Mouse (Mus musculus) intestine, embryonic 14.5 days (tissue): Measurements from ENCODE around the gene Abl2. TPM values are rescaled to one million over a fixed set of nuclear protein-coding genes. Genes with fewer than 3 reads are reported as not detected.

Experiments used
- ATAC-seq: fragments of 200-750 bp; cut with Nextera tagmentation; replicated peaks from 2 replicates; pipeline ENCODE4 v1.8.0; 2017; ENCODE audit warnings: low read depth, moderate number of reproducible peaks, moderate TSS enrichment, moderate library complexity; ENCODE audit not compliant: low FRiP score, low TSS enrichment
- DNase-seq: peaks from one replicate; pipeline ENCODE4 v3.0.0-alpha.2; 2018; ENCODE audit warnings: low spot score
- H3K27ac ChIP-seq: fragments of 300-500 bp; sonication (generic); 2 replicates; pipeline ENCODE4 v1.5.1; 2014; ENCODE audit warnings: low read depth, mild to moderate bottlenecking, control low read depth
- H3K27me3 ChIP-seq: fragments of 300-500 bp; sonication (generic); replicated peaks from 2 replicates; pipeline ENCODE4 v1.6.1; 2014; ENCODE audit warnings: low read length, control low read depth; ENCODE audit not compliant: control insufficient read depth, insufficient read depth
- H3K36me3 ChIP-seq: fragments of 300-500 bp; sonication (generic); 2 replicates; pipeline ENCODE4 v1.6.1; 2014; ENCODE audit warnings: low read length, control low read depth; ENCODE audit not compliant: control insufficient read depth, insufficient read depth
- H3K4me1 ChIP-seq: fragments of 300-500 bp; sonication (generic); replicated peaks from 2 replicates; pipeline ENCODE4 v1.6.1; 2014; ENCODE audit warnings: low read length, control low read depth, mixed read lengths; ENCODE audit not compliant: control insufficient read depth, insufficient read depth
- H3K4me2 ChIP-seq: fragments of 300-500 bp; sonication (generic); 2 replicates; pipeline ENCODE4 v1.6.1; 2014; ENCODE audit warnings: low read length
- H3K4me3 ChIP-seq: fragments of 300-500 bp; sonication (generic); 2 replicates; pipeline ENCODE4 v1.5.1; 2014; ENCODE audit warnings: low read depth, low read length, control low read depth, mixed read lengths
- H3K9ac ChIP-seq: fragments of 300-500 bp; sonication (generic); 2 replicates; pipeline ENCODE4 v1.6.1; 2014; ENCODE audit warnings: mild to moderate bottlenecking, low read length
- H3K9me3 ChIP-seq: fragments of 300-500 bp; sonication (generic); 2 replicates; pipeline ENCODE4 v1.6.1; 2016; ENCODE audit warnings: low read length, control low read depth; ENCODE audit not compliant: control insufficient read depth
- whole genome bisulfite sequencing: fragments of 180-500 bp; shearing (Covaris S2); extraction: QIAGEN DNeasy Blood & Tissue Kit; methylation state at CpG from one replicate; pipeline ENCODE4 v1.1.7; 2014; 5-methylcytosine and 5-hydroxymethylcytosine counted together
- polyA plus RNA-seq: library from polyadenylated mRNA; unstranded; fragments of >200 nt; fragmentation: Nextera tagmentation; extraction: Ambion mirVana; gene quantifications from 2 replicates; pipeline ENCODE4 v1.2.1, GENCODE M21; 2014

The Abl2 gene
- polyA plus RNA-seq, 1 experiment from 2014 or later = 4.7 TPM

GRCm38 (mm10) chr1:156597089-156597488 lies 38.5 kb downstream of the Abl2 start:
- Histone ChIP-seq H3K36me3 (no peaks in the 10 kb centered on the region), H3K4me3 (no peak overlapping the region), H3K27ac (no peak overlapping the region), H3K27me3 (no peaks in the 10 kb centered on the region), H3K4me2 (no peak overlapping the region), H3K9ac (no peak overlapping the region), H3K9me3 (no peaks in the 10 kb centered on the region), H3K4me1 (no peaks in the 10 kb centered on the region)
- DNase-seq (no peak), ATAC-seq (no peak)
- WGBS = 94% methylated on average over 4 of the region's 4 CpGs

GRCm38 (mm10) chr1:156602545-156602944 lies 44.0 kb downstream of the Abl2 start:
- H3K4me1 ChIP-seq = 0 out of 2 replicates have a peak, but pooled peaks cover 3% of the 10 kb centered on the region
- DNase-seq (no peak), ATAC-seq (no peak)
- H3K9ac ChIP-seq = no peak overlapping the region
- H3K9me3 ChIP-seq = no peaks in the 10 kb centered on the region
- H3K27ac ChIP-seq = no peak overlapping the region
- H3K4me2 ChIP-seq = no peak overlapping the region
- H3K4me3 ChIP-seq = no peak overlapping the region
- 78% methylated on average over 3 of the region's 3 CpGs for WGBS
- H3K36me3 ChIP-seq = no peaks in the 10 kb centered on the region
- H3K27me3 ChIP-seq = no peaks in the 10 kb centered on the region

- 66% methylated on average over 12 of the region's 12 CpGs for WGBS
- H3K27ac ChIP-seq = no peak overlapping the region
- H3K4me2 ChIP-seq = no peak overlapping the region
- ATAC-seq (no peak), DNase-seq (no peak)
- H3K9me3 ChIP-seq = no peaks in the 10 kb centered on the region
- H3K36me3 ChIP-seq = no peaks in the 10 kb centered on the region
- no peaks in the 10 kb centered on the region for H3K27me3 ChIP-seq
- 0 out of 2 replicates have a peak, but pooled peaks cover 3% of the 10 kb centered on the region for H3K4me1 ChIP-seq
- H3K4me3 ChIP-seq = no peak overlapping the region
- H3K9ac ChIP-seq = no peak overlapping the region
These were observed 46.7 kb downstream of the Abl2 start for GRCm38 (mm10) chr1:156605094-156605866.

- 0 out of 2 replicates have a peak, but pooled peaks cover 3% of the 10 kb centered on the region for H3K4me1 ChIP-seq
- no peaks in the 10 kb centered on the region for H3K36me3 ChIP-seq
- H3K9me3 ChIP-seq = no peaks in the 10 kb centered on the region
- H3K9ac ChIP-seq = no peak overlapping the region
- no peak overlapping the region for H3K4me3 ChIP-seq
- WGBS = 77% methylated on average over 2 of the region's 2 CpGs
- DNase-seq (no peak), ATAC-seq (no peak)
- no peak overlapping the region for H3K4me2 ChIP-seq
- no peaks in the 10 kb centered on the region for H3K27me3 ChIP-seq
- no peak overlapping the region for H3K27ac ChIP-seq
These were observed 47.4 kb downstream of the Abl2 start for GRCm38 (mm10) chr1:156605940-156606339.

GRCm38 (mm10) chr1:156608496-156608895 lies 49.9 kb downstream of the Abl2 start:
- ATAC-seq = no peak
- H3K4me3 ChIP-seq = no peak overlapping the region
- no peaks in the 10 kb centered on the region for H3K9me3 ChIP-seq
- 92% methylated on average over 2 of the region's 2 CpGs for WGBS
- no peaks in the 10 kb centered on the region for H3K36me3 ChIP-seq
- no peak overlapping the region for H3K4me2 ChIP-seq
- H3K4me1 ChIP-seq = 0 out of 2 replicates have a peak, but pooled peaks cover 3% of the 10 kb centered on the region
- H3K27ac ChIP-seq = no peak overlapping the region
- no peak for DNase-seq
- no peaks in the 10 kb centered on the region for H3K27me3 ChIP-seq
- H3K9ac ChIP-seq = no peak overlapping the region

GRCm38 (mm10) chr1:156610257-156610656 lies 51.7 kb downstream of the Abl2 start:
- WGBS = 76% methylated on average over 1 of the region's 1 CpGs
- ATAC-seq = no peak
- no peaks in the 10 kb centered on the region for H3K36me3 ChIP-seq
- H3K4me3 ChIP-seq = no peak overlapping the region
- no peak overlapping the region for H3K9ac ChIP-seq
- no peaks in the 10 kb centered on the region for H3K9me3 ChIP-seq
- no peak overlapping the region for H3K4me2 ChIP-seq
- DNase-seq = no peak
- no peak overlapping the region for H3K27ac ChIP-seq
- peaks cover 12% of the 10 kb centered on the region for H3K4me1 ChIP-seq
- no peaks in the 10 kb centered on the region for H3K27me3 ChIP-seq

GRCm38 (mm10) chr1:156613855-156614530 lies 55.4 kb downstream of the Abl2 start:
- Histone ChIP-seq H3K4me3 (no peak overlapping the region), H3K4me1 (peaks cover 26% of the 10 kb centered on the region), H3K27me3 (no peaks in the 10 kb centered on the region), H3K9me3 (no peaks in the 10 kb centered on the region), H3K36me3 (no peaks in the 10 kb centered on the region), H3K9ac (no peak overlapping the region), H3K27ac (peak overlapping the region; percentile 3; the same call in 1 of the 2 replicates), H3K4me2 (no peak overlapping the region; the same call in 1 of the 2 replicates)
- ATAC-seq = no peak
- WGBS = 31% methylated on average over 9 of the region's 9 CpGs
- no peak for DNase-seq

- H3K36me3 ChIP-seq = no peaks in the 10 kb centered on the region
- no peak overlapping the region for H3K4me3 ChIP-seq
- no peak overlapping the region for H3K27ac ChIP-seq
- H3K4me1 ChIP-seq = peaks cover 26% of the 10 kb centered on the region
- WGBS = 84% methylated on average over 1 of the region's 1 CpGs
- DNase-seq (no peak), ATAC-seq (no peak)
- no peaks in the 10 kb centered on the region for H3K9me3 ChIP-seq
- no peak overlapping the region for H3K9ac ChIP-seq
- no peak overlapping the region for H3K4me2 ChIP-seq
- no peaks in the 10 kb centered on the region for H3K27me3 ChIP-seq
These were observed 56.1 kb downstream of the Abl2 start for GRCm38 (mm10) chr1:156614710-156615109.
